Mouse (Mus musculus) midbrain, embryonic 14.5 days (tissue): ENCODE measurements around the gene Zfp579. TPM values are rescaled to one million over a fixed set of nuclear protein-coding genes. Genes with fewer than 3 reads are reported as not detected.

Source experiments
- ATAC-seq: fragments of 200-750 bp; cut with Nextera tagmentation; 2 replicates; pipeline ENCODE4 v1.8.0; 2017; ENCODE audit warnings: moderate number of reproducible peaks, moderate library complexity; ENCODE audit not compliant: low FRiP score, low TSS enrichment
- DNase-seq: peaks from one replicate; pipeline ENCODE4 v3.0.0-alpha.2; 2015
- H3K27ac ChIP-seq: fragments of 300-500 bp; sonication (generic); replicated peaks from 2 replicates; pipeline ENCODE4 v1.5.1; 2014; ENCODE audit warnings: mild to moderate bottlenecking, low read depth, low read length, moderate library complexity
- H3K27me3 ChIP-seq: fragments of 300-500 bp; sonication (generic); 2 replicates; pipeline ENCODE4 v1.6.1; 2014; ENCODE audit warnings: low read length, control low read depth, mixed read lengths; ENCODE audit not compliant: control insufficient read depth, insufficient read depth
- H3K36me3 ChIP-seq: fragments of 300-500 bp; sonication (generic); 2 replicates; pipeline ENCODE4 v1.6.1; 2014; ENCODE audit warnings: low read length, control low read depth; ENCODE audit not compliant: control insufficient read depth, insufficient read depth
- H3K4me1 ChIP-seq: fragments of 300-500 bp; sonication (generic); 2 replicates; pipeline ENCODE4 v1.6.1; 2014; ENCODE audit warnings: mild to moderate bottlenecking, antibody characterized with exemption, low read length, control low read depth; ENCODE audit not compliant: control insufficient read depth, insufficient read depth
- H3K4me2 ChIP-seq: fragments of 300-500 bp; sonication (generic); 2 replicates; pipeline ENCODE4 v1.6.1; 2014; ENCODE audit warnings: mild to moderate bottlenecking, low read length, moderate library complexity
- H3K4me3 ChIP-seq: fragments of 300-500 bp; sonication (generic); replicated peaks from 2 replicates; pipeline ENCODE4 v1.5.1; 2014; ENCODE audit warnings: low read depth, low read length
- H3K9ac ChIP-seq: fragments of 300-500 bp; sonication (generic); replicated peaks from 2 replicates; pipeline ENCODE4 v1.6.1; 2014; ENCODE audit warnings: mild to moderate bottlenecking, low read length, moderate library complexity
- H3K9me3 ChIP-seq: fragments of 300-500 bp; sonication (generic); 2 replicates; pipeline ENCODE4 v1.6.1; 2016; ENCODE audit warnings: low read length, control low read depth, mixed read lengths; ENCODE audit not compliant: control insufficient read depth
- WGBS: fragments of 180-500 bp; shearing (Covaris S2); extraction: QIAGEN DNeasy Blood & Tissue Kit; methylation state at CpG from one replicate; pipeline ENCODE4 v1.1.7; 2014; 5-methylcytosine and 5-hydroxymethylcytosine counted together
- polyA plus RNA-seq: library from polyadenylated mRNA; unstranded; fragments of >200 nt; fragmentation: Nextera tagmentation; extraction: Ambion mirVana; gene quantifications from 2 replicates; pipeline ENCODE4 v1.2.1, GENCODE M21; 2014

The Zfp579 gene
- 69.3 and 76.5 TPM in 2 replicates for polyA plus RNA-seq

GRCm38 (mm10) chr7:4996003-4996895 is at the start of gene Zfp579:
Gene Zfp579, minus strand, starts transcription at chr7:4996158.
- peaks cover 22% of the 10 kb centered on the region for H3K4me1 ChIP-seq
- H3K4me2 ChIP-seq = peak within 1 kb of the TSS; percentile 94
- WGBS = 2% methylated on average over 23 of the region's 26 CpGs
- peaks cover 31% of the 10 kb centered on the region for H3K36me3 ChIP-seq
- H3K9ac ChIP-seq = peak within 1 kb of the TSS; percentile 94
- ATAC-seq = peak; percentile 91
- peak within 1 kb of the TSS; percentile 89 for H3K27ac ChIP-seq
- DNase-seq = peak; percentile 95
- peak within 1 kb of the TSS; percentile 81 for H3K4me3 ChIP-seq
- no peaks in the 10 kb centered on the region for H3K9me3 ChIP-seq
- no peaks in the 10 kb centered on the region for H3K27me3 ChIP-seq

- no peak overlapping the region for H3K9ac ChIP-seq
- H3K4me1 ChIP-seq = no peaks in the 10 kb centered on the region
- DNase-seq = no peak
- WGBS = 79% methylated on average over 2 of the region's 2 CpGs
- H3K4me3 ChIP-seq = no peak overlapping the region
- H3K36me3 ChIP-seq = no peaks in the 10 kb centered on the region
- no peaks in the 10 kb centered on the region for H3K9me3 ChIP-seq
- H3K27ac ChIP-seq = no peak overlapping the region
- no peak for ATAC-seq
- H3K4me2 ChIP-seq = no peak overlapping the region
- H3K27me3 ChIP-seq = no peaks in the 10 kb centered on the region
These were observed 49.0 kb upstream of the Zfp579 start for GRCm38 (mm10) chr7:5044981-5045380.

GRCm38 (mm10) chr7:5038940-5039339 is 43.0 kb upstream of the Zfp579 start:
- no peaks in the 10 kb centered on the region for H3K9me3 ChIP-seq
- peak overlapping the region; percentile 57 for H3K4me2 ChIP-seq
- peak overlapping the region; percentile 75 for H3K9ac ChIP-seq
- no peaks in the 10 kb centered on the region for H3K27me3 ChIP-seq
- peak overlapping the region; percentile 97; the same call in 1 of the 2 replicates for H3K27ac ChIP-seq
- no peak for ATAC-seq
- H3K4me3 ChIP-seq = peak overlapping the region; percentile 64
- H3K4me1 ChIP-seq = 0 out of 2 replicates have a peak, but pooled peaks cover 10% of the 10 kb centered on the region
- H3K36me3 ChIP-seq = peaks cover 24% of the 10 kb centered on the region
- no peak for DNase-seq
- WGBS = 39% methylated on average over 5 of the region's 5 CpGs

- Histone ChIP-seq H3K4me2 (peak within 1 kb of the TSS; percentile 57), H3K27ac (peak within 1 kb of the TSS; percentile 97), H3K9ac (peak within 1 kb of the TSS; percentile 75), H3K27me3 (no peaks in the 10 kb centered on the region), H3K4me3 (peak within 1 kb of the TSS; percentile 64), H3K36me3 (peaks cover 31% of the 10 kb centered on the region), H3K9me3 (no peaks in the 10 kb centered on the region), H3K4me1 (0 out of 2 replicates have a peak, but pooled peaks cover 10% of the 10 kb centered on the region)
- WGBS = under 1% methylated on average over 48 of the region's 48 CpGs
- DNase-seq (peak; percentile 96), ATAC-seq (peak; percentile 94)
These were observed 42.3 kb upstream of the Zfp579 start, which contains the start of gene Zfp784 for GRCm38 (mm10) chr7:5038109-5038732. Gene Zfp784, minus strand, starts transcription at chr7:5038446.

GRCm38 (mm10) chr7:5037467-5037866 is 41.5 kb upstream of the Zfp579 start:
- Histone ChIP-seq H3K4me1 (0 out of 2 replicates have a peak, but pooled peaks cover 10% of the 10 kb centered on the region), H3K9ac (peak overlapping the region; percentile 75), H3K27ac (peak overlapping the region; percentile 97), H3K36me3 (peaks cover 38% of the 10 kb centered on the region), H3K4me2 (peak overlapping the region; percentile 57), H3K27me3 (no peaks in the 10 kb centered on the region), H3K9me3 (no peaks in the 10 kb centered on the region), H3K4me3 (peak overlapping the region; percentile 64)
- DNase-seq (no peak), ATAC-seq (no peak)
- WGBS = 87% methylated on average over 8 of the region's 8 CpGs

- no peaks in the 10 kb centered on the region for H3K27me3 ChIP-seq
- WGBS = 96% methylated on average over 7 of the region's 7 CpGs
- DNase-seq (no peak), ATAC-seq (no peak)
- no peak overlapping the region for H3K9ac ChIP-seq
- H3K4me1 ChIP-seq = 0 out of 2 replicates have a peak, but pooled peaks cover 10% of the 10 kb centered on the region
- no peak overlapping the region for H3K27ac ChIP-seq
- no peaks in the 10 kb centered on the region; the same call in 1 of the 2 replicates for H3K9me3 ChIP-seq
- no peak overlapping the region for H3K4me3 ChIP-seq
- peak overlapping the region; percentile 57; the same call in 1 of the 2 replicates for H3K4me2 ChIP-seq
- H3K36me3 ChIP-seq = peaks cover 43% of the 10 kb centered on the region
These were observed 41.1 kb upstream of the Zfp579 start for GRCm38 (mm10) chr7:5037026-5037425.

- peaks cover 52% of the 10 kb centered on the region for H3K36me3 ChIP-seq
These were observed 40.2 kb upstream of the Zfp579 start for GRCm38 (mm10) chr7:5036136-5036535.

GRCm38 (mm10) chr7:5035628-5036027 is 39.7 kb upstream of the Zfp579 start:
- Histone ChIP-seq H3K9ac (no peak overlapping the region), H3K27ac (no peak overlapping the region), H3K4me1 (0 out of 2 replicates have a peak, but pooled peaks cover 10% of the 10 kb centered on the region), H3K9me3 (peaks cover 13% of the 10 kb centered on the region), H3K4me2 (no peak overlapping the region), H3K36me3 (peaks cover 57% of the 10 kb centered on the region), H3K4me3 (no peak overlapping the region), H3K27me3 (no peaks in the 10 kb centered on the region)
- WGBS = 96% methylated on average over 17 of the region's 17 CpGs
- DNase-seq (no peak), ATAC-seq (no peak)

More at GRCm38 (mm10) chr7:5036136-5036535, 40.2 kb upstream of the Zfp579 start:
- 0 out of 2 replicates have a peak, but pooled peaks cover 10% of the 10 kb centered on the region for H3K4me1 ChIP-seq
- no peak overlapping the region for H3K27ac ChIP-seq
- 95% methylated on average over 9 of the region's 9 CpGs for WGBS
- H3K27me3 ChIP-seq = no peaks in the 10 kb centered on the region
- no peak overlapping the region for H3K9ac ChIP-seq
- H3K9me3 ChIP-seq = peaks cover 8% of the 10 kb centered on the region
- no peak overlapping the region for H3K4me3 ChIP-seq
- H3K4me2 ChIP-seq = no peak overlapping the region
- DNase-seq (no peak), ATAC-seq (no peak)
